Mouse (Mus musculus) liver, embryonic 11.5 days (tissue): Measurements from ENCODE around the gene Eln. TPM values are rescaled to one million over a fixed set of nuclear protein-coding genes. Genes with fewer than 3 reads are reported as not detected.

Source experiments
- ATAC-seq: fragments of 200-750 bp; cut with Nextera tagmentation; replicated peaks from 2 replicates; pipeline ENCODE4 v1.8.0; 2017; ENCODE audit warnings: moderate number of reproducible peaks, mild to moderate bottlenecking, moderate TSS enrichment, moderate library complexity; ENCODE audit not compliant: low FRiP score
- DNase-seq: peaks from one replicate; pipeline ENCODE4 v3.0.0-alpha.2; 2017; ENCODE audit warnings: low spot score
- H3K27ac ChIP-seq: fragments of 300-500 bp; sonication (generic); 2 replicates; pipeline ENCODE4 v1.5.1; 2014; ENCODE audit warnings: mild to moderate bottlenecking, low read depth, low read length, control low read depth
- H3K27me3 ChIP-seq: fragments of 300-500 bp; sonication (generic); replicated peaks from 2 replicates; pipeline ENCODE4 v1.6.1; 2014; ENCODE audit warnings: low read length, mixed read lengths; ENCODE audit not compliant: control insufficient read depth, insufficient read depth
- H3K36me3 ChIP-seq: fragments of 300-500 bp; sonication (generic); 2 replicates; pipeline ENCODE4 v1.6.1; 2014; ENCODE audit warnings: mild to moderate bottlenecking, low read length, moderate library complexity, mixed read lengths; ENCODE audit not compliant: control insufficient read depth, insufficient read depth
- H3K4me1 ChIP-seq: fragments of 300-500 bp; sonication (generic); replicated peaks from 2 replicates; pipeline ENCODE4 v1.6.1; 2014; ENCODE audit warnings: low read length, mixed read lengths; ENCODE audit not compliant: control insufficient read depth, insufficient read depth
- H3K4me2 ChIP-seq: fragments of 300-500 bp; sonication (generic); 2 replicates; pipeline ENCODE4 v1.6.1; 2014; ENCODE audit warnings: mild to moderate bottlenecking, control low read depth, moderate library complexity
- H3K4me3 ChIP-seq: fragments of 300-500 bp; sonication (generic); 2 replicates; pipeline ENCODE4 v1.5.1; 2014; ENCODE audit warnings: low read depth, low read length, control low read depth
- H3K9ac ChIP-seq: fragments of 300-500 bp; sonication (generic); 2 replicates; pipeline ENCODE4 v1.6.1; 2014; ENCODE audit warnings: low read depth, low read length, control low read depth
- H3K9me3 ChIP-seq: fragments of 300-500 bp; sonication (generic); 2 replicates; pipeline ENCODE4 v1.6.1; 2016; ENCODE audit warnings: low read length, inconsistent platforms, mixed read lengths; ENCODE audit not compliant: control insufficient read depth
- whole genome bisulfite sequencing: fragments of 180-500 bp; shearing (Covaris S2); extraction: QIAGEN DNeasy Blood & Tissue Kit; methylation state at CpG from one replicate; pipeline ENCODE4 v1.1.7; 2014; 5-methylcytosine and 5-hydroxymethylcytosine counted together
- polyA plus RNA-seq: library from polyadenylated mRNA; unstranded; fragments of >200 nt; fragmentation: Nextera tagmentation; extraction: Ambion mirVana; gene quantifications from 2 replicates; pipeline ENCODE4 v1.2.1, GENCODE M21; 2014

Gene Eln
- polyA plus RNA-seq, 1 experiment from 2014 or later = 4.4 TPM

GRCm38 (mm10) chr5:134674977-134675376, 72.1 kb downstream of the Eln start:
- Histone ChIP-seq H3K36me3 (no peaks in the 10 kb centered on the region), H3K9ac (no peak overlapping the region), H3K27me3 (no peaks in the 10 kb centered on the region), H3K4me1 (peaks cover 29% of the 10 kb centered on the region), H3K27ac (no peak overlapping the region), H3K4me3 (no peak overlapping the region), H3K4me2 (no peak overlapping the region), H3K9me3 (no peaks in the 10 kb centered on the region)
- 76% methylated on average over 5 of the region's 5 CpGs for WGBS
- DNase-seq (no peak), ATAC-seq (no peak)

- H3K27ac ChIP-seq = no peak overlapping the region
- no peaks in the 10 kb centered on the region for H3K36me3 ChIP-seq
- WGBS = 90% methylated on average over 6 of the region's 6 CpGs
- no peaks in the 10 kb centered on the region for H3K9me3 ChIP-seq
- ATAC-seq = no peak
- no peak overlapping the region for H3K9ac ChIP-seq
- peaks cover 18% of the 10 kb centered on the region for H3K4me1 ChIP-seq
- H3K4me3 ChIP-seq = no peak overlapping the region
- no peak for DNase-seq
- H3K4me2 ChIP-seq = no peak overlapping the region
- no peaks in the 10 kb centered on the region for H3K27me3 ChIP-seq
Measured at GRCm38 (mm10) chr5:134672611-134673010, 74.5 kb downstream of the Eln start.

- no peak for ATAC-seq
- Histone ChIP-seq H3K4me1 (peaks cover 15% of the 10 kb centered on the region), H3K36me3 (no peaks in the 10 kb centered on the region), H3K9ac (no peak overlapping the region), H3K27me3 (no peaks in the 10 kb centered on the region), H3K4me2 (no peak overlapping the region), H3K9me3 (no peaks in the 10 kb centered on the region), H3K27ac (no peak overlapping the region), H3K4me3 (no peak overlapping the region)
- WGBS = 77% methylated on average over 1 of the region's 1 CpGs
- DNase-seq = no peak
Measured at GRCm38 (mm10) chr5:134672198-134672516, 75.0 kb downstream of the Eln start.

- no peak overlapping the region for H3K27ac ChIP-seq
- H3K9me3 ChIP-seq = no peaks in the 10 kb centered on the region
- H3K27me3 ChIP-seq = no peaks in the 10 kb centered on the region
- H3K36me3 ChIP-seq = no peaks in the 10 kb centered on the region
- no peak for ATAC-seq
- no peak overlapping the region for H3K4me2 ChIP-seq
- DNase-seq = no peak
- 82% methylated on average over 17 of the region's 17 CpGs for whole genome bisulfite sequencing
- no peak overlapping the region for H3K4me3 ChIP-seq
- H3K4me1 ChIP-seq = peaks cover 13% of the 10 kb centered on the region
- no peak overlapping the region for H3K9ac ChIP-seq
Measured at GRCm38 (mm10) chr5:134671335-134672197, 75.6 kb downstream of the Eln start.

GRCm38 (mm10) chr5:134669001-134669708, 78.0 kb downstream of the Eln start:
- no peaks in the 10 kb centered on the region for H3K27me3 ChIP-seq
- DNase-seq = no peak
- no peak overlapping the region for H3K9ac ChIP-seq
- H3K27ac ChIP-seq = no peak overlapping the region
- WGBS = 75% methylated on average over 20 of the region's 20 CpGs
- H3K4me3 ChIP-seq = no peak overlapping the region
- H3K36me3 ChIP-seq = no peaks in the 10 kb centered on the region; the same call in 1 of the 2 replicates
- H3K4me1 ChIP-seq = no peaks in the 10 kb centered on the region
- ATAC-seq = no peak
- H3K9me3 ChIP-seq = no peaks in the 10 kb centered on the region
- H3K4me2 ChIP-seq = no peak overlapping the region

- no peaks in the 10 kb centered on the region for H3K27me3 ChIP-seq
- H3K4me1 ChIP-seq = no peaks in the 10 kb centered on the region
- 44% methylated on average over 8 of the region's 8 CpGs for WGBS
- ATAC-seq = no peak
- H3K9me3 ChIP-seq = no peaks in the 10 kb centered on the region
- no peak for DNase-seq
- no peak overlapping the region for H3K9ac ChIP-seq
- H3K36me3 ChIP-seq = peaks cover 2% of the 10 kb centered on the region; the same call in 1 of the 2 replicates
- H3K27ac ChIP-seq = no peak overlapping the region
- H3K4me3 ChIP-seq = no peak overlapping the region
- no peak overlapping the region for H3K4me2 ChIP-seq
Measured at GRCm38 (mm10) chr5:134668495-134668894, 78.6 kb downstream of the Eln start.

GRCm38 (mm10) chr5:134656708-134657107, 90.4 kb downstream of the Eln start:
- Histone ChIP-seq H3K4me3 (no peak overlapping the region), H3K36me3 (no peaks in the 10 kb centered on the region), H3K27ac (no peak overlapping the region), H3K9ac (no peak overlapping the region), H3K4me2 (no peak overlapping the region), H3K9me3 (no peaks in the 10 kb centered on the region), H3K27me3 (no peaks in the 10 kb centered on the region), H3K4me1 (no peaks in the 10 kb centered on the region)
- WGBS = 68% methylated on average over 4 of the region's 4 CpGs
- DNase-seq = no peak
- ATAC-seq = no peak
